Mouse (Mus musculus) heart, adult 2 months (tissue): ENCODE measurements at regions not wholly inside any gene's neighbourhood (a gene's known extent, or its start where the extent isn't known, plus 50 kb on each side); places are given as distances from the start of the nearest gene placed in this dataset.

Experiments
- CTCF ChIP-seq: fragments of 200-600 bp; IDR thresholded peaks from 2 replicates; pipeline ENCODE4 v1.8.1; 2022; ENCODE audit warnings: antibody characterized with exemption, mild to moderate bottlenecking, moderate library complexity
- EP300 ChIP-seq: fragments of 200-500 bp; IDR thresholded peaks from 2 replicates; pipeline ENCODE4 v1.6.1; 2011; ENCODE audit warnings: low read depth, low read length, control low read depth; ENCODE audit not compliant: insufficient read depth
- POLR2A ChIP-seq: fragments of 200-500 bp; IDR thresholded peaks from 2 replicates; pipeline ENCODE4 v1.6.1; 2011; ENCODE audit warnings: mild to moderate bottlenecking, low read depth, low read length, control low read depth; ENCODE audit not compliant: insufficient read depth

- TF ChIP-seq CTCF (no peak), POLR2A (no peak), EP300 (no peak)
These were observed 271.7 kb downstream of the Rps6kc1 start for GRCm38 (mm10) chr1:190639846-190640245.
